In genomic region chr11:79788251-79788741, GRCm38 (mm10) we compare ENCODE assay signal across 16 mouse cellular contexts.
A peak's percentile ranks its signal among the peaks of the same experiment; 100 is the strongest.
DNase-seq lines count a peak whose midpoint lies in the region; ATAC-seq and TF ChIP-seq lines count a peak whose summit lies in the region.
"Had no signal": no experiment of that assay in that cellular context is flagged by ENCODE, and none has a peak within 500 bp of the region (broad histone marks: within the 10 kb centered on the region; RNA-seq: fewer than 3 reads in every experiment).

No protein-coding gene starts in this region.

- TF ChIP-seq CTCF in liver, adult 2 months (IDR thresholded peaks at IDR 0.05; ENCODE audit: low read depth, low read length) = peak; percentile 31; the same call in 1 of the 2 replicates

- intact Hi-C loops in heart, postnatal 25 days (cut with DNase I) = no loop called here

- no peaks in the 10 kb centered on the region for H3K36me3 ChIP-seq in liver, adult 2 months (ENCODE audit: control insufficient read depth, insufficient read depth, low read length)
- H3K36me3 ChIP-seq in limb, embryonic 13.5 days = no peaks in the 10 kb centered on the region
- H3K36me3 ChIP-seq: embryonic facial prominence, embryonic 13.5 days; forebrain, embryonic 12.5 days; limb, embryonic 12.5 days; midbrain, embryonic 15.5 days; neural tube, embryonic 12.5 days had no signal

- H3K4me2 ChIP-seq in limb, embryonic 13.5 days (replicated peaks) = no peak overlapping the region
- H3K4me2 ChIP-seq: embryonic facial prominence, embryonic 13.5 days; forebrain, embryonic 12.5 days; limb, embryonic 12.5 days; lung, embryonic 14.5 days; midbrain, embryonic 15.5 days; neural tube, embryonic 12.5 days had no signal

- peaks cover 25% of the 10 kb centered on the region for H3K4me1 ChIP-seq in liver, adult 2 months (ENCODE audit: control insufficient read depth, insufficient read depth, low read length)
- H3K4me1 ChIP-seq in limb, embryonic 13.5 days = peaks cover 32% of the 10 kb centered on the region

- peak overlapping the region; percentile 64 for H3K9ac ChIP-seq in liver, adult 2 months (ENCODE audit: low read depth, low read length)
- H3K9ac ChIP-seq in limb, embryonic 13.5 days = no peak overlapping the region
- H3K9ac ChIP-seq: embryonic facial prominence, embryonic 13.5 days; forebrain, embryonic 12.5 days; limb, embryonic 12.5 days; lung, embryonic 14.5 days; midbrain, embryonic 15.5 days; neural tube, embryonic 12.5 days had no signal

- 26% methylated on average over 3 of the region's 3 CpGs for WGBS in liver, adult 2 months
- 82% methylated on average over 3 of the region's 3 CpGs for WGBS in limb, embryonic 13.5 days

- no peaks in the 10 kb centered on the region for H3K9me3 ChIP-seq in limb, embryonic 13.5 days
- H3K9me3 ChIP-seq: embryonic facial prominence, embryonic 13.5 days; forebrain, embryonic 12.5 days; limb, embryonic 12.5 days; midbrain, embryonic 15.5 days; neural tube, embryonic 12.5 days had no signal

- no peak for ATAC-seq in limb, embryonic 13.5 days (ENCODE audit: low FRiP score, low read depth)
- no peak for ATAC-seq in inflammation-experienced regulatory T-cells, adult 6 months
- ATAC-seq: midbrain, embryonic 15.5 days had no signal

- peak; percentile 85 for DNase-seq in heart, adult 11 months
- DNase-seq in heart, postnatal 25 days (ENCODE audit: low spot score) = no peak
- DNase-seq in liver, adult 2 months (ENCODE audit: extremely low read depth, low read depth, low spot score) = peak; percentile 97
- no peak for DNase-seq in liver
- DNase-seq in kidney, adult 9 months = peak; percentile 78
- no peak for DNase-seq in embryo, embryonic 9.5 days (ENCODE audit: extremely low spot score)
- DNase-seq: layer of hippocampus, postnatal 36 days had no signal

- H3K27ac ChIP-seq in liver, adult 2 months (replicated peaks; ENCODE audit: insufficient read depth, low read depth, low read length) = peak overlapping the region; percentile 96
- H3K27ac ChIP-seq in limb, embryonic 13.5 days = peak overlapping the region; percentile 11; the same call in 1 of the 2 replicates
- H3K27ac ChIP-seq: embryonic facial prominence, embryonic 13.5 days; forebrain, embryonic 12.5 days; limb, embryonic 12.5 days; macrophage; midbrain, embryonic 15.5 days; neural tube, embryonic 12.5 days had no signal

- no peaks in the 10 kb centered on the region for H3K79me2 ChIP-seq in liver, adult 2 months (ENCODE audit: control insufficient read depth, insufficient read depth, low read length)

- H3K4me3 ChIP-seq in liver, adult 2 months (ENCODE audit: insufficient read depth, low read depth, low read length) = no peak overlapping the region
- no peak overlapping the region for H3K4me3 ChIP-seq in limb, embryonic 13.5 days
- H3K4me3 ChIP-seq: embryonic facial prominence, embryonic 13.5 days; forebrain, embryonic 12.5 days; limb, embryonic 12.5 days; midbrain, embryonic 15.5 days; neural tube, embryonic 12.5 days had no signal

- no peak for TF ChIP-seq POLR2A in liver, adult 2 months (IDR thresholded peaks at IDR 0.05; ENCODE audit: extremely low read depth, insufficient read depth, low read length)

- no peaks in the 10 kb centered on the region for H3K27me3 ChIP-seq in liver, adult 2 months (ENCODE audit: control insufficient read depth, insufficient read depth, low read length)
- no peaks in the 10 kb centered on the region for H3K27me3 ChIP-seq in limb, embryonic 13.5 days
- H3K27me3 ChIP-seq: embryonic facial prominence, embryonic 13.5 days; forebrain, embryonic 12.5 days; limb, embryonic 12.5 days; midbrain, embryonic 15.5 days; neural tube, embryonic 12.5 days had no signal

Comparison
In these comparisons a context has a peak if more than half of its experiments do, and no peak if none do; other contexts are left out.
1. DNase-seq: peak in heart, adult 11 months (single experiment), liver, adult 2 months (single experiment) and kidney, adult 9 months (single experiment); none in heart, postnatal 25 days (single experiment), liver (single experiment) and embryo, embryonic 9.5 days (single experiment).